Mouse (Mus musculus) hindbrain, embryonic 14.5 days (tissue): Measurements from ENCODE around the gene Nsa2. TPM values are rescaled to one million over a fixed set of nuclear protein-coding genes. Genes with fewer than 3 reads are reported as not detected.

Experiments used
- polyA plus RNA-seq: library from polyadenylated mRNA; unstranded; fragments of >200 nt; fragmentation: Nextera tagmentation; extraction: Ambion mirVana; gene quantifications from 2 replicates; pipeline ENCODE4 v1.2.1, GENCODE M21; 2014

Gene Nsa2
- polyA plus RNA-seq, 1 experiment from 2014 or later, result 44.4 TPM

Other genes with a start within 250 kb of the Nsa2 start
- gene Gcnt4, start 213.2 kb downstream of the Nsa2 start, polyA plus RNA-seq, result 0.04 and 0.08 TPM in 2 replicates
- not detected in 2 replicates for gene 1700029F12Rik, start 103.6 kb downstream of the Nsa2 start, polyA plus RNA-seq
- 38.3 and 46.3 TPM in 2 replicates for gene Fam169a, start 70.7 kb downstream of the Nsa2 start, polyA plus RNA-seq
- 0.60 and 1.2 TPM in 2 replicates for gene Gm6169, start 38.7 kb downstream of the Nsa2 start, polyA plus RNA-seq
- 30.3 and 33.5 TPM in 2 replicates for gene Gfm2, start within 50 bp of the Nsa2 start, polyA plus RNA-seq
- 45.3 and 50.7 TPM in 2 replicates for gene Hexb, start 60.4 kb upstream of the Nsa2 start, polyA plus RNA-seq
- 80.5 and 82.4 TPM in 2 replicates for gene Enc1, start 103.2 kb upstream of the Nsa2 start, polyA plus RNA-seq